Mouse (Mus musculus): ENCODE data around the gene Rbp1. TPM values are rescaled to one million over a fixed set of nuclear protein-coding genes. Genes with fewer than 3 reads are reported as not detected.

The Rbp1 gene
- total RNA-seq, 1 experiment, result 11.5 TPM

DNA sequence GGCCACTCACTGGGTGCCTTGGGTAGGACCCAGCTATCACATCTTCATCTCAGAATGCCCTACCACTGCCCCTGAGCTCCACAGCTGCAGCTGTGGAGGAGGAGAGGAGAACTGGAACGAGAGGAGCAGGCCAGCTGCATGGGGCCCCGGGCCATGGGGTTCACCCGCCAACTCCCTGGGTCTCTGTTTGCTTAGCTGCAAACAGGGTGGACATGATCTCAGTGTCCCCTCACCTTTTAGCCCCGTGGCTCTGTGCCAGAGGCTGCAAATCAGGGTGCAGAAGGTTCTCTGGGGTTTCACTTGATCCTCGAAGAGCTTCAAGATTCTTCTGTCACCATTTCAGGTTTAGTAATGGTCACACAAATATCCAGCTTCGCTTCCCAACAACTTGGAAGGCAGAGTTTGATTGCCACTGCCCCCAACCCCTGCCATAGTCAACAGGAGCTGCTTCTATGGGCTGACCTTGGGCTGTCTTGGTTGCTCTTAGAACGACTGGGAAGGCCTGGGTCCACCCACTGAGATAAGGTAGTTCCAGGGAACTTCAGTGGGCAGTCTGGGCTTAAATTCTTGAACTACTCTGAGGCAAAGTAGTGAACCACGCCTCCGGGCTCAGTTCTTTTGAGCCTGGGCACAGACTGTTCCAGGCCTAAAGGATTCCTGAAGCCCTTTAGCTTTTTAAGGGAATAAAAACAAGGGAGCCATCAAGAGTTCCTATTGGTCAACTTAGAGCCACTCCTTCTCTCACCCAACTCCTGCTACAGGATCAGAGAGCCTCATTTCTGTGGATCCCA, 22.8 kb downstream of the Rbp1 start:
- Histone ChIP-seq H3K27ac (ENCODE audit: insufficient read depth, low read depth, low read length, poor library complexity, severe bottlenecking) (no peak overlapping the region), H3K9me3 (ENCODE audit: control insufficient read depth, insufficient read depth, low read depth, low read length) (no peaks in the 10 kb centered on the region), H3K36me3 (ENCODE audit: control insufficient read depth, insufficient read depth, low read length, poor library complexity, severe bottlenecking) (no peaks in the 10 kb centered on the region), H3K4me1 (ENCODE audit: control insufficient read depth in 2 of 2, insufficient read depth in 2 of 2, low read length in 2 of 2, poor library complexity in 1 of 2) (no peaks in the 10 kb centered on the region), H3K4me3 (ENCODE audit: insufficient read depth in 1 of 2, low read depth in 1 of 2, low read length in 2 of 2, poor library complexity in 1 of 2, severe bottlenecking in 1 of 2) (no peak overlapping the region), H3K9ac (ENCODE audit: insufficient read depth, low read depth, low read length, poor library complexity, severe bottlenecking) (no peak overlapping the region)
- TF ChIP-seq CHD2 (IDR thresholded peaks at IDR 0.05; ENCODE audit: low read depth, low read length), result no peak
- no peak for TF ChIP-seq ZC3H11A (IDR thresholded peaks at IDR 0.05; ENCODE audit: borderline replicate concordance, low read depth, low read length)
- no peak for TF ChIP-seq MAFK (IDR thresholded peaks at IDR 0.05; ENCODE audit: insufficient read depth, low read depth, low read length)
- no peak for TF ChIP-seq ZNF384 (IDR thresholded peaks at IDR 0.05; ENCODE audit: low read depth, low read length)
- TF ChIP-seq HCFC1 (IDR thresholded peaks at IDR 0.05; ENCODE audit: borderline replicate concordance, insufficient read depth, low read length), result no peak
- in situ Hi-C loops (cut with MboI; ENCODE audit: low sequenced_read_pairs in 2 of 2, unreplicated experiment in 2 of 2), result no loop called here
- no peak for DNase-seq (ENCODE audit: low read depth, low spot score)

DNA sequence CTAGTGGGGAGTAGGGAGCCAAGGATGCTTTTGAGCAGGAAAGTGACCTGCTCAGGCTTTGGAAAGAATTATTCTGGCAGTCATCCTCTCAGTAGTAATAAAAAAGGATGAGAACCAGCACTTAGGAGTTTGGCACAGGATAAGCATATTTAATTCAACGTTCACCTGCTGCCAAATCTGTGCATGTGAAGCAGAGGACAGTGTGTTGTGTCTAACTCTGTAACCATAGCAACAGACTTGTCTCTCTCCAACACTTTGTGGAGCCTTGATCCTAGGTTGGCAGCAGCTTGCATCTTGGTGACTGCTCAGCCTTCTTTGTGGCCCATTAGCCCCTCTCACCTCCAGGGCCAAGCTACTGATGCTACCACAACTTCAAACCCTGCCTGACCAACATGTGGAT, 28.2 kb downstream of the Rbp1 start:
- Histone ChIP-seq H3K27ac (ENCODE audit: insufficient read depth, low read depth, low read length, poor library complexity, severe bottlenecking) (no peak overlapping the region), H3K9me3 (ENCODE audit: control insufficient read depth, insufficient read depth, low read depth, low read length) (no peaks in the 10 kb centered on the region), H3K9ac (ENCODE audit: insufficient read depth, low read depth, low read length, poor library complexity, severe bottlenecking) (no peak overlapping the region), H3K4me1 (ENCODE audit: control insufficient read depth in 2 of 2, insufficient read depth in 2 of 2, low read length in 2 of 2, poor library complexity in 1 of 2) (no peaks in the 10 kb centered on the region), H3K36me3 (ENCODE audit: control insufficient read depth, insufficient read depth, low read length, poor library complexity, severe bottlenecking) (no peaks in the 10 kb centered on the region), H3K4me3 (ENCODE audit: insufficient read depth in 1 of 2, low read depth in 1 of 2, low read length in 2 of 2, poor library complexity in 1 of 2, severe bottlenecking in 1 of 2) (no peak overlapping the region)
- TF ChIP-seq MAFK (IDR thresholded peaks at IDR 0.05; ENCODE audit: insufficient read depth, low read depth, low read length) (no peak), CHD2 (IDR thresholded peaks at IDR 0.05; ENCODE audit: low read depth, low read length) (no peak), ZNF384 (IDR thresholded peaks at IDR 0.05; ENCODE audit: low read depth, low read length) (no peak), ZC3H11A (IDR thresholded peaks at IDR 0.05; ENCODE audit: borderline replicate concordance, low read depth, low read length) (no peak), HCFC1 (IDR thresholded peaks at IDR 0.05; ENCODE audit: borderline replicate concordance, insufficient read depth, low read length) (no peak)
- DNase-seq (ENCODE audit: low read depth, low spot score), result no peak
- in situ Hi-C loops (cut with MboI; ENCODE audit: low sequenced_read_pairs in 2 of 2, unreplicated experiment in 2 of 2), result no loop called here

DNA sequence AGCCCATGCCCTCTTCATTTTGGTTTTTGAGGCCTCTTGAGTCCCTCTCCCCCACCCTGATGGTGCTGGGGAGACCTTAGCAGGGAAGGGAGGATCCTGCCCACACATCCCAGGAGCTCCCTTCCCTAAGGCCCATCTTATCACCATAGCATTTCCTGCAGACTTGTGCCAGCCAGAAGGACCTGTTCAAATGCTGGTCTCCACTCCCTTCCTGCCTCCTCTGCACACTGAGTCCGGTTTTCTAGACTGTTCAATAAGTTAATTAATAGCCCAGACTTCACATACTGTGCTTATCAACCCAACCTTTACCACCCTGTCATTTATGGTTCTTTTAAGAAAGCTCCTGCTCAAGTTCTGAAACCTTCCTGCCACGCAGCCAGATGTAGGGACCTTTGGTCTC, 43.9 kb downstream of the Rbp1 start:
- no peak for DNase-seq (ENCODE audit: low read depth, low spot score)
- Histone ChIP-seq H3K4me3 (ENCODE audit: insufficient read depth in 1 of 2, low read depth in 1 of 2, low read length in 2 of 2, poor library complexity in 1 of 2, severe bottlenecking in 1 of 2) (no peak overlapping the region), H3K9ac (ENCODE audit: insufficient read depth, low read depth, low read length, poor library complexity, severe bottlenecking) (no peak overlapping the region), H3K4me1 (ENCODE audit: control insufficient read depth in 2 of 2, insufficient read depth in 2 of 2, low read length in 2 of 2, poor library complexity in 1 of 2) (no peaks in the 10 kb centered on the region), H3K27ac (ENCODE audit: insufficient read depth, low read depth, low read length, poor library complexity, severe bottlenecking) (no peak overlapping the region), H3K9me3 (ENCODE audit: control insufficient read depth, insufficient read depth, low read depth, low read length) (no peaks in the 10 kb centered on the region), H3K36me3 (ENCODE audit: control insufficient read depth, insufficient read depth, low read length, poor library complexity, severe bottlenecking) (no peaks in the 10 kb centered on the region)
- in situ Hi-C loops (cut with MboI; ENCODE audit: low sequenced_read_pairs in 2 of 2, unreplicated experiment in 2 of 2), result no loop called here
- TF ChIP-seq MAFK (IDR thresholded peaks at IDR 0.05; ENCODE audit: insufficient read depth, low read depth, low read length) (no peak), CHD2 (IDR thresholded peaks at IDR 0.05; ENCODE audit: low read depth, low read length) (no peak), HCFC1 (IDR thresholded peaks at IDR 0.05; ENCODE audit: borderline replicate concordance, insufficient read depth, low read length) (no peak), ZC3H11A (IDR thresholded peaks at IDR 0.05; ENCODE audit: borderline replicate concordance, low read depth, low read length) (no peak), ZNF384 (IDR thresholded peaks at IDR 0.05; ENCODE audit: low read depth, low read length) (no peak)

DNA sequence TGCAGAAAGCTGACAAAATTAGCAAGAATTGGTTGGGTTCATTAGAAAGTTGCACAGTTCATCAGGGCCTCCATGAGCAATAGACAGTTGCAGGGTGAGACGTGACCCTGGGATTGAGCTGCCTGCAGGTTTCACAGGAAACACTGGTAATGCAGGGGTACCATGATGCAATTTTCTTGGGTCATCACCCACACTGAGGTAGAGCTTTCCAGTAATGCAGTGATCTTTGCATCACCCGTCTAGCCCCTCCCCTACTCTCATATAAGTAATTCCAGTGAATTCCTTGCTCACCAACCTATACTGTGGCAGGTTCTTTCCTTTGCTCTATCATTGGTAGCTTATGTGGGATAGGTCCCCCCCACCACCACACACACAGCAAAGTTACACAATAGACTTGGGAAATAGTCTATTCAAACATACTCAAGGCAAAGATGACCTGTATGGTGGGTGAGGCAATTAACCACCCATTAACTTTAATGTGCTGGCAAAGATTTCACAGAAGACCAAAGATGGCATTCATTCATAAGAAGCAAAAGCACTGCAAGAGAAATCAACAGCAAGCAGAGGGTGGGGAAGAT, 57.5 kb downstream of the Rbp1 start:
- H3K9me3 ChIP-seq (ENCODE audit: control insufficient read depth, insufficient read depth, low read depth, low read length), result no peaks in the 10 kb centered on the region
- no peak for TF ChIP-seq CHD2 (IDR thresholded peaks at IDR 0.05; ENCODE audit: low read depth, low read length)
- TF ChIP-seq ZNF384 (IDR thresholded peaks at IDR 0.05; ENCODE audit: low read depth, low read length), result no peak
- no peak for TF ChIP-seq HCFC1 (IDR thresholded peaks at IDR 0.05; ENCODE audit: borderline replicate concordance, insufficient read depth, low read length)
- TF ChIP-seq ZC3H11A (IDR thresholded peaks at IDR 0.05; ENCODE audit: borderline replicate concordance, low read depth, low read length), result no peak
- no peak for TF ChIP-seq MAFK (IDR thresholded peaks at IDR 0.05; ENCODE audit: insufficient read depth, low read depth, low read length)
- no peaks in the 10 kb centered on the region for H3K4me1 ChIP-seq (ENCODE audit: control insufficient read depth in 2 of 2, insufficient read depth in 2 of 2, low read length in 2 of 2, poor library complexity in 1 of 2)
- in situ Hi-C loops (cut with MboI; ENCODE audit: low sequenced_read_pairs in 2 of 2, unreplicated experiment in 2 of 2), result no loop called here
- no peak overlapping the region for H3K27ac ChIP-seq (ENCODE audit: insufficient read depth, low read depth, low read length, poor library complexity, severe bottlenecking)
- no peak overlapping the region for H3K9ac ChIP-seq (ENCODE audit: insufficient read depth, low read depth, low read length, poor library complexity, severe bottlenecking)
- H3K36me3 ChIP-seq (ENCODE audit: control insufficient read depth, insufficient read depth, low read length, poor library complexity, severe bottlenecking), result no peaks in the 10 kb centered on the region
- DNase-seq (ENCODE audit: low read depth, low spot score), result no peak
- H3K4me3 ChIP-seq (ENCODE audit: insufficient read depth in 1 of 2, low read depth in 1 of 2, low read length in 2 of 2, poor library complexity in 1 of 2, severe bottlenecking in 1 of 2), result no peak overlapping the region
